ENCODE assay signal across 9 mouse cellular contexts in genomic region chr10:81351678-81352291, GRCm38 (mm10). TPM values are rescaled to one million over a fixed set of nuclear protein-coding genes. Genes with fewer than 3 reads are reported as not detected.
DNase-seq lines count a peak whose midpoint lies in the region; ATAC-seq and TF ChIP-seq lines count a peak whose summit lies in the region.
"Had no signal": no experiment of that assay in that cellular context is flagged by ENCODE, and none has a peak within 500 bp of the region (broad histone marks: within the 10 kb centered on the region; RNA-seq: fewer than 3 reads in every experiment).

No protein-coding gene starts in this region.

- no peak for TF ChIP-seq CTCF in bone marrow macrophage, adult 2 months (IDR thresholded peaks at IDR 0.05; ENCODE audit: low read depth, low read length)

- no peak overlapping the region for H3K4me2 ChIP-seq in midbrain, embryonic 16.5 days (ENCODE audit: low read length)
- H3K4me2 ChIP-seq in liver, embryonic 15.5 days, result peak overlapping the region; percentile 80

- peaks cover 63% of the 10 kb centered on the region for H3K4me1 ChIP-seq in midbrain, embryonic 10.5 days
- peaks cover 14% of the 10 kb centered on the region for H3K4me1 ChIP-seq in midbrain, embryonic 16.5 days (ENCODE audit: control insufficient read depth, insufficient read depth, low read length)
- H3K4me1 ChIP-seq in bone marrow macrophage, adult 2 months (ENCODE audit: control insufficient read depth, insufficient read depth, low read length), result peaks cover 40% of the 10 kb centered on the region
- peaks cover 82% of the 10 kb centered on the region for H3K4me1 ChIP-seq in liver, embryonic 15.5 days (replicated peaks)

- peaks cover 18% of the 10 kb centered on the region for H3K36me3 ChIP-seq in midbrain, embryonic 10.5 days
- no peaks in the 10 kb centered on the region for H3K36me3 ChIP-seq in midbrain, embryonic 16.5 days (ENCODE audit: control insufficient read depth, insufficient read depth, low read length)
- peaks cover 19% of the 10 kb centered on the region for H3K36me3 ChIP-seq in liver, embryonic 15.5 days (replicated peaks)

- peaks cover 48% of the 10 kb centered on the region for H3K27me3 ChIP-seq in midbrain, embryonic 10.5 days (ENCODE audit: low read depth, poor library complexity, severe bottlenecking)
- H3K27me3 ChIP-seq in midbrain, embryonic 16.5 days (ENCODE audit: control insufficient read depth, insufficient read depth, low read depth, low read length), result no peaks in the 10 kb centered on the region; the same call in 1 of the 2 replicates
- no peaks in the 10 kb centered on the region for H3K27me3 ChIP-seq in liver, embryonic 15.5 days

- no peak overlapping the region for H3K4me3 ChIP-seq in midbrain, embryonic 10.5 days
- H3K4me3 ChIP-seq in midbrain, embryonic 16.5 days (ENCODE audit: low read depth, low read length), result no peak overlapping the region
- peak overlapping the region; percentile 7; the same call in 1 of the 2 replicates for H3K4me3 ChIP-seq in bone marrow macrophage, adult 2 months (ENCODE audit: insufficient read depth, low read length)
- H3K4me3 ChIP-seq in liver, embryonic 15.5 days (replicated peaks), result peak overlapping the region; percentile 90

- WGBS in midbrain, embryonic 10.5 days, result 28% methylated on average over 9 of the region's 9 CpGs
- 36% methylated on average over 9 of the region's 9 CpGs for WGBS in midbrain, embryonic 16.5 days
- 4% methylated on average over 9 of the region's 9 CpGs for WGBS in liver, embryonic 15.5 days (ENCODE audit: insufficient replicate concordance)

- DNase-seq in midbrain, embryonic 10.5 days (ENCODE audit: low spot score), result no peak
- DNase-seq in thymus, postnatal 25 days, result peak; percentile 73
- no peak for DNase-seq in adrenal gland, adult 18-20 months (ENCODE audit: low spot score in 2 of 2)
- DNase-seq in kidney, postnatal 25 days, result no peak
- no peak for DNase-seq in right cerebral cortex, postnatal 10 days (ENCODE audit: low spot score in 2 of 2)
- DNase-seq: adrenal gland, postnatal 36 days had no signal

- H3K27ac ChIP-seq in midbrain, embryonic 10.5 days (replicated peaks), result 0 out of 2 replicates have a peak overlapping the region, but pooled peaks have one; percentile 2
- H3K27ac ChIP-seq in midbrain, embryonic 16.5 days (ENCODE audit: low read length), result no peak overlapping the region
- H3K27ac ChIP-seq in bone marrow macrophage, adult 2 months (ENCODE audit: insufficient read depth, low read depth, low read length), result peak overlapping the region; percentile 59
- peak overlapping the region; percentile 83 for H3K27ac ChIP-seq in liver, embryonic 15.5 days (replicated peaks)

- no peak overlapping the region for H3K9ac ChIP-seq in midbrain, embryonic 16.5 days (ENCODE audit: low read depth, low read length)
- H3K9ac ChIP-seq in liver, embryonic 15.5 days, result peak overlapping the region; percentile 52

- no peak for ATAC-seq in midbrain, embryonic 16.5 days
- no peak for ATAC-seq in liver, embryonic 15.5 days (ENCODE audit: insufficient read depth)

- no peak for TF ChIP-seq POLR2A in bone marrow macrophage, adult 2 months (IDR thresholded peaks at IDR 0.05; ENCODE audit: borderline replicate concordance, low read depth, low read length)

- H3K9me3 ChIP-seq in midbrain, embryonic 10.5 days (replicated peaks), result no peaks in the 10 kb centered on the region
- no peaks in the 10 kb centered on the region for H3K9me3 ChIP-seq in midbrain, embryonic 16.5 days (replicated peaks; ENCODE audit: control insufficient read depth, low read length, poor library complexity, severe bottlenecking)
- no peaks in the 10 kb centered on the region for H3K9me3 ChIP-seq in liver, embryonic 15.5 days (replicated peaks)

RNA-seq across cellular contexts. Expression of gene Hmg20b, which starts 1.5 kb away (rescaled TPM):
- polyA plus RNA-seq in midbrain, embryonic 10.5 days (2016; fragmentation: Nextera tagmentation; extraction: Ambion mirVana), result 102 and 115 TPM in 2 replicates
- polyA plus RNA-seq in midbrain, embryonic 16.5 days (2015; fragmentation: Nextera tagmentation; extraction: Ambion mirVana), result 24.9 and 25.0 TPM in 2 replicates
- polyA plus RNA-seq in bone marrow macrophage, adult 2 months (2012; ENCODE audit: insufficient read depth, insufficient read length, missing spikeins), result 52.2 and 53.3 TPM in 2 replicates
- 22.3 and 22.6 TPM in 2 replicates for polyA plus RNA-seq in liver, embryonic 15.5 days (2015; fragmentation: Nextera tagmentation; extraction: Ambion mirVana)
- 10 to 100 TPM; 86.5 to 92.7 TPM for total RNA-seq in adrenal gland, adult 18-20 months (2021)

RNA-seq across cellular contexts. Expression of gene Mfsd12, which starts 5.5 kb away (rescaled TPM):
- 9.3 and 10.6 TPM in 2 replicates for polyA plus RNA-seq in midbrain, embryonic 10.5 days (2016; fragmentation: Nextera tagmentation; extraction: Ambion mirVana)
- 17.2 and 18.1 TPM in 2 replicates for polyA plus RNA-seq in midbrain, embryonic 16.5 days (2015; fragmentation: Nextera tagmentation; extraction: Ambion mirVana)
- 80.9 and 86.2 TPM in 2 replicates for polyA plus RNA-seq in bone marrow macrophage, adult 2 months (2012; ENCODE audit: insufficient read depth, insufficient read length, missing spikeins)
- 15.0 and 16.5 TPM in 2 replicates for polyA plus RNA-seq in liver, embryonic 15.5 days (2015; fragmentation: Nextera tagmentation; extraction: Ambion mirVana)
- total RNA-seq in adrenal gland, adult 18-20 months (2021), result 10 to 100 TPM; 16.0 to 29.6 TPM

RNA-seq across cellular contexts. Expression of gene Gipc3, which starts 8.7 kb away (rescaled TPM):
- polyA plus RNA-seq in midbrain, embryonic 10.5 days (2016; fragmentation: Nextera tagmentation; extraction: Ambion mirVana), result not detected in 2 replicates
- not detected in 2 replicates for polyA plus RNA-seq in midbrain, embryonic 16.5 days (2015; fragmentation: Nextera tagmentation; extraction: Ambion mirVana)
- not detected in 2 replicates for polyA plus RNA-seq in bone marrow macrophage, adult 2 months (2012; ENCODE audit: insufficient read depth, insufficient read length, missing spikeins)
- polyA plus RNA-seq in liver, embryonic 15.5 days (2015; fragmentation: Nextera tagmentation; extraction: Ambion mirVana), result not detected in 2 replicates
- 1 to 10 TPM; 4.5 to 6.7 TPM for total RNA-seq in adrenal gland, adult 18-20 months (2021)

RNA-seq across cellular contexts. Expression of gene 4930404N11Rik, which starts 13.8 kb away (rescaled TPM):
- 0.38 and 0.39 TPM in 2 replicates for polyA plus RNA-seq in midbrain, embryonic 10.5 days (2016; fragmentation: Nextera tagmentation; extraction: Ambion mirVana)
- polyA plus RNA-seq in midbrain, embryonic 16.5 days (2015; fragmentation: Nextera tagmentation; extraction: Ambion mirVana), result 0.63 and 0.80 TPM in 2 replicates
- polyA plus RNA-seq in bone marrow macrophage, adult 2 months (2012; ENCODE audit: insufficient read depth, insufficient read length, missing spikeins), result not detected in 2 replicates
- polyA plus RNA-seq in liver, embryonic 15.5 days (2015; fragmentation: Nextera tagmentation; extraction: Ambion mirVana), result 2.3 and 2.9 TPM in 2 replicates
- 1 to 10 TPM; 1.3 to 4.5 TPM for total RNA-seq in adrenal gland, adult 18-20 months (2021)

RNA-seq across cellular contexts. Expression of gene Tbxa2r, which starts 23.3 kb away (rescaled TPM):
- polyA plus RNA-seq in midbrain, embryonic 10.5 days (2016; fragmentation: Nextera tagmentation; extraction: Ambion mirVana), result 2.9 and 3.3 TPM in 2 replicates
- 4.8 and 5.2 TPM in 2 replicates for polyA plus RNA-seq in midbrain, embryonic 16.5 days (2015; fragmentation: Nextera tagmentation; extraction: Ambion mirVana)
- polyA plus RNA-seq in bone marrow macrophage, adult 2 months (2012; ENCODE audit: insufficient read depth, insufficient read length, missing spikeins), result not detected in 2 replicates
- polyA plus RNA-seq in liver, embryonic 15.5 days (2015; fragmentation: Nextera tagmentation; extraction: Ambion mirVana), result 4.0 and 5.0 TPM in 2 replicates
- total RNA-seq in adrenal gland, adult 18-20 months (2021), result 10 to 100 TPM; 23.3 to 29.2 TPM

Comparison
In these comparisons a context has a peak if more than half of its experiments do, and no peak if none do; other contexts are left out.
1. H3K4me3 ChIP-seq: peak in bone marrow macrophage, adult 2 months (single experiment) and liver, embryonic 15.5 days (single experiment); none in midbrain, embryonic 10.5 days (single experiment) and midbrain, embryonic 16.5 days (single experiment).